Mouse (Mus musculus): ENCODE results near the gene Tmem229b. TPM values are rescaled to one million over a fixed set of nuclear protein-coding genes. Genes with fewer than 3 reads are reported as not detected.
"Not testable (repeated sequence)": the region's sequence is repeated elsewhere in the genome, so short reads cannot be mapped to it uniquely, and the experiment has no call there.

Gene Tmem229b
- polyA plus RNA-seq, 1 experiment from 2014 or later, result 5.7 TPM

- no peak overlapping the region for H3K4me2 ChIP-seq (ENCODE audit: low read length)
- no peak for ATAC-seq (replicated peaks; ENCODE audit: low FRiP score, low TSS enrichment, low read depth)
- WGBS, result 75% methylated on average over 5 of the region's 5 CpGs
- no peak for DNase-seq (ENCODE audit: low spot score)
- no peak overlapping the region for H3K27ac ChIP-seq (ENCODE audit: low read depth)
- no peaks in the 10 kb centered on the region for H3K4me1 ChIP-seq (replicated peaks; ENCODE audit: control insufficient read depth, insufficient read depth, low read length)
- no peaks in the 10 kb centered on the region for H3K27me3 ChIP-seq (replicated peaks; ENCODE audit: control insufficient read depth, insufficient read depth, low read length)
- no peaks in the 10 kb centered on the region for H3K9me3 ChIP-seq (ENCODE audit: control insufficient read depth, low read length)
- no peak overlapping the region for H3K4me3 ChIP-seq (ENCODE audit: low read depth, low read length)
- no peak overlapping the region for H3K9ac ChIP-seq (ENCODE audit: low read length)
- no peaks in the 10 kb centered on the region for H3K36me3 ChIP-seq (ENCODE audit: control insufficient read depth, insufficient read depth, low read length)
Measured at GRCm38 (mm10) chr12:78927287-78927686, 80.1 kb downstream of the Tmem229b start.

GRCm38 (mm10) chr12:78923539-78924189, 83.8 kb downstream of the Tmem229b start:
- Histone ChIP-seq H3K4me2 (ENCODE audit: low read length) (no peak overlapping the region), H3K27ac (ENCODE audit: low read depth) (no peak overlapping the region), H3K27me3 (replicated peaks; ENCODE audit: control insufficient read depth, insufficient read depth, low read length) (no peaks in the 10 kb centered on the region), H3K4me3 (ENCODE audit: low read depth, low read length) (no peak overlapping the region), H3K9me3 (ENCODE audit: control insufficient read depth, low read length) (no peaks in the 10 kb centered on the region), H3K36me3 (ENCODE audit: control insufficient read depth, insufficient read depth, low read length) (no peaks in the 10 kb centered on the region), H3K9ac (ENCODE audit: low read length) (no peak overlapping the region), H3K4me1 (replicated peaks; ENCODE audit: control insufficient read depth, insufficient read depth, low read length) (peaks cover 3% of the 10 kb centered on the region; the same call in 1 of the 2 replicates)
- no peak for DNase-seq (ENCODE audit: low spot score)
- whole genome bisulfite sequencing, result 77% methylated on average over 7 of the region's 7 CpGs
- ATAC-seq (replicated peaks; ENCODE audit: low FRiP score, low TSS enrichment, low read depth), result no peak

- not testable (repeated sequence) for H3K4me3 ChIP-seq (ENCODE audit: low read depth, low read length); H3K36me3 ChIP-seq (ENCODE audit: control insufficient read depth, insufficient read depth, low read length); H3K4me1 ChIP-seq (replicated peaks; ENCODE audit: control insufficient read depth, insufficient read depth, low read length); ATAC-seq (replicated peaks; ENCODE audit: low FRiP score, low TSS enrichment, low read depth); H3K9me3 ChIP-seq (ENCODE audit: control insufficient read depth, low read length); H3K27ac ChIP-seq (ENCODE audit: low read depth); H3K9ac ChIP-seq (ENCODE audit: low read length); DNase-seq (ENCODE audit: low spot score); H3K27me3 ChIP-seq (replicated peaks; ENCODE audit: control insufficient read depth, insufficient read depth, low read length); H3K4me2 ChIP-seq (ENCODE audit: low read length)
Measured at GRCm38 (mm10) chr12:78922977-78923376, 84.5 kb downstream of the Tmem229b start.

- 62% methylated on average over 3 of the region's 3 CpGs for WGBS
- Histone ChIP-seq H3K27ac (ENCODE audit: low read depth) (no peak overlapping the region), H3K36me3 (ENCODE audit: control insufficient read depth, insufficient read depth, low read length) (no peaks in the 10 kb centered on the region), H3K4me3 (ENCODE audit: low read depth, low read length) (no peak overlapping the region), H3K4me1 (replicated peaks; ENCODE audit: control insufficient read depth, insufficient read depth, low read length) (peaks cover 3% of the 10 kb centered on the region; the same call in 1 of the 2 replicates), H3K4me2 (ENCODE audit: low read length) (no peak overlapping the region), H3K9ac (ENCODE audit: low read length) (no peak overlapping the region), H3K27me3 (replicated peaks; ENCODE audit: control insufficient read depth, insufficient read depth, low read length) (no peaks in the 10 kb centered on the region), H3K9me3 (ENCODE audit: control insufficient read depth, low read length) (no peaks in the 10 kb centered on the region)
- DNase-seq (ENCODE audit: low spot score) (no peak), ATAC-seq (replicated peaks; ENCODE audit: low FRiP score, low TSS enrichment, low read depth) (no peak)
Measured at GRCm38 (mm10) chr12:78922058-78922457, 85.4 kb downstream of the Tmem229b start.

- H3K27ac ChIP-seq (ENCODE audit: low read depth), result no peak overlapping the region
Measured at GRCm38 (mm10) chr12:78921421-78921820, 86.0 kb downstream of the Tmem229b start.

GRCm38 (mm10) chr12:78919079-78919712, 88.2 kb downstream of the Tmem229b start:
- peak; percentile 69 for DNase-seq (ENCODE audit: low spot score)
- Histone ChIP-seq H3K9me3 (ENCODE audit: control insufficient read depth, low read length) (no peaks in the 10 kb centered on the region), H3K4me1 (replicated peaks; ENCODE audit: control insufficient read depth, insufficient read depth, low read length) (peaks cover 3% of the 10 kb centered on the region; the same call in 1 of the 2 replicates), H3K27me3 (replicated peaks; ENCODE audit: control insufficient read depth, insufficient read depth, low read length) (no peaks in the 10 kb centered on the region), H3K4me3 (ENCODE audit: low read depth, low read length) (no peak overlapping the region), H3K9ac (ENCODE audit: low read length) (no peak overlapping the region), H3K4me2 (ENCODE audit: low read length) (peak overlapping the region; percentile 11; the same call in 1 of the 2 replicates), H3K36me3 (ENCODE audit: control insufficient read depth, insufficient read depth, low read length) (no peaks in the 10 kb centered on the region), H3K27ac (ENCODE audit: low read depth) (no peak overlapping the region)
- peak; percentile 41; the same call in 1 of the 2 replicates for ATAC-seq (replicated peaks; ENCODE audit: low FRiP score, low TSS enrichment, low read depth)
- WGBS, result 27% methylated on average over 16 of the region's 16 CpGs

More at GRCm38 (mm10) chr12:78921421-78921820, 86.0 kb downstream of the Tmem229b start:
- H3K4me1 ChIP-seq (replicated peaks; ENCODE audit: control insufficient read depth, insufficient read depth, low read length), result peaks cover 3% of the 10 kb centered on the region; the same call in 1 of the 2 replicates
- no peaks in the 10 kb centered on the region for H3K9me3 ChIP-seq (ENCODE audit: control insufficient read depth, low read length)
- H3K4me3 ChIP-seq (ENCODE audit: low read depth, low read length), result no peak overlapping the region
- DNase-seq (ENCODE audit: low spot score) (no peak), ATAC-seq (replicated peaks; ENCODE audit: low FRiP score, low TSS enrichment, low read depth) (no peak)
- no peaks in the 10 kb centered on the region for H3K36me3 ChIP-seq (ENCODE audit: control insufficient read depth, insufficient read depth, low read length)
- no peak overlapping the region for H3K4me2 ChIP-seq (ENCODE audit: low read length)
- no peaks in the 10 kb centered on the region for H3K27me3 ChIP-seq (replicated peaks; ENCODE audit: control insufficient read depth, insufficient read depth, low read length)
- H3K9ac ChIP-seq (ENCODE audit: low read length), result no peak overlapping the region
- WGBS, result 36% methylated on average over 4 of the region's 4 CpGs

GRCm38 (mm10) chr12:78918227-78919078, 89.0 kb downstream of the Tmem229b start:
- Histone ChIP-seq H3K27me3 (replicated peaks; ENCODE audit: control insufficient read depth, insufficient read depth, low read length) (no peaks in the 10 kb centered on the region), H3K27ac (ENCODE audit: low read depth) (no peak overlapping the region), H3K4me2 (ENCODE audit: low read length) (peak overlapping the region; percentile 24), H3K9me3 (ENCODE audit: control insufficient read depth, low read length) (no peaks in the 10 kb centered on the region), H3K4me3 (ENCODE audit: low read depth, low read length) (no peak overlapping the region), H3K36me3 (ENCODE audit: control insufficient read depth, insufficient read depth, low read length) (no peaks in the 10 kb centered on the region), H3K9ac (ENCODE audit: low read length) (no peak overlapping the region), H3K4me1 (replicated peaks; ENCODE audit: control insufficient read depth, insufficient read depth, low read length) (peaks cover 3% of the 10 kb centered on the region; the same call in 1 of the 2 replicates)
- WGBS, result 13% methylated on average over 11 of the region's 11 CpGs
- DNase-seq (ENCODE audit: low spot score) (peak; percentile 89), ATAC-seq (replicated peaks; ENCODE audit: low FRiP score, low TSS enrichment, low read depth) (peak; percentile 38)

- H3K9me3 ChIP-seq (ENCODE audit: control insufficient read depth, low read length), result no peaks in the 10 kb centered on the region
- H3K4me1 ChIP-seq (replicated peaks; ENCODE audit: control insufficient read depth, insufficient read depth, low read length), result peaks cover 8% of the 10 kb centered on the region; the same call in 1 of the 2 replicates
- no peak overlapping the region for H3K27ac ChIP-seq (ENCODE audit: low read depth)
- no peak overlapping the region for H3K4me2 ChIP-seq (ENCODE audit: low read length)
- H3K9ac ChIP-seq (ENCODE audit: low read length), result no peak overlapping the region
- H3K4me3 ChIP-seq (ENCODE audit: low read depth, low read length), result no peak overlapping the region
- H3K36me3 ChIP-seq (ENCODE audit: control insufficient read depth, insufficient read depth, low read length), result no peaks in the 10 kb centered on the region
- 73% methylated on average over 3 of the region's 3 CpGs for WGBS
- DNase-seq (ENCODE audit: low spot score) (no peak), ATAC-seq (replicated peaks; ENCODE audit: low FRiP score, low TSS enrichment, low read depth) (no peak)
- H3K27me3 ChIP-seq (replicated peaks; ENCODE audit: control insufficient read depth, insufficient read depth, low read length), result peaks cover 10% of the 10 kb centered on the region
Measured at GRCm38 (mm10) chr12:78916278-78916677, 91.1 kb downstream of the Tmem229b start.
